Mouse (Mus musculus): Measurements from ENCODE around the gene Lrrc59.
"Not testable (repeated sequence)": the region's sequence is repeated elsewhere in the genome, so short reads cannot be mapped to it uniquely, and the experiment has no call there.

Gene Lrrc59

DNA sequence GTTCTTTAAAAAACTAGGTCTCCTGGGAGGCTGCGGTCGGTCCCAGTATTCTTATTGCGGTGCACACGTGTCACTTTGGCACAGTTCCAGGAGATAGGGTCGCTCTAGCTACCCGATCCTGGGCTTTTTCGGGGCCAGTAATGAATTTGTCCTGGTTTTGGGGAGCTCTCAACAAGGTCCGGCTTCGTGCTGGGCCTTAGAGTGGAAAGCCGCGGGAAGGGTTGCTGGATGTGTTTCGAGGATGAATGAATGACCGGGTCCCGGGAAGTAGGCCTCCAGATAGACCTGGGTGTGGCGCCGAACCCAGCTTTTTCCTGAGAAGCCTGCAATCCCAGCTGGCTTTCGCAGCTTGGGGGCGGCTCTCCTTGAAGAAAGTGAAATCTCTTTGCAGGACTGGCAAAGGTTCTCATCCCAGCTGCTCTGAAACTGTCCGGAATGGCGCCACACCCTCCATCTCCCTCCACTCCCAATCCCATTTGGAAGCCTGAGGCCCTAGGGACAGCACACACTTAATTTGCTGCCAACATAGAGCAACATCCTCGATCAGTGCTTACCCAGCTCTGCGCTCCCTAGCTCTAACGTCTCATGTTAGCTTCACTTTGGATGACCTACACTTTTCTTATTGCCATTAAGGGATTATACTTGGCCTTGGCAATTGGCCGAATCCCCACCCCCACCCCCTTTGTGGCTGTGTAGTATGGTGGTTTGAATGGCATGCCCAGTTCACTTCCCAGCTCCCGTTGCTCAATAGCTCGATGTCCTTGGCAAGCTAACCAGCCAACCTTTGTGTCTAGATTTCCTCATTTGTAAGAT, 838 bp downstream of the Lrrc59 start:
- in situ Hi-C loops (cut with MboI, MseI): no loop called here

DNA sequence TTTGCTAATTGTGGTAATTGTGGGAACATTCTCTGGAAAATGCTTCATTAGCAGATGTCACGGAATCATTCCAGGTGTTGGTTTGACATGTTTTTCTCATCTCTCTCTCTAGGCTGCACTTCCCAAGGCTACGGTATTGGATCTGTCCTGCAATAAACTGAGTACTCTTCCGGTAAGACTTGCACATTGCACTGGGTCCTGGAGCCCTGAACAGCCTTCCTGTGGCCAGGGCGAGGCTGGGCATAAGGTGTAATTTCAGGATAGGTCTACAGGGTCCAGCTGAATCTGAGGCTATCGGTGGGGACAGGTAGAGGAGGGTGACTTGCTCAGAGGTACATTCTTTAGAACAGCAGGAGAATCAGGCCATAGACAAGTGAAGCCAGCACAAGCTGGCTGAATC, 2.4 kb downstream of the Lrrc59 start:
- in situ Hi-C loops (cut with MboI, MseI): no loop called here

- in situ Hi-C loops (cut with MboI, MseI): no loop called here
Measured at GRCm38 (mm10) chr11:94632988-94633387, 3.4 kb downstream of the Lrrc59 start.

DNA sequence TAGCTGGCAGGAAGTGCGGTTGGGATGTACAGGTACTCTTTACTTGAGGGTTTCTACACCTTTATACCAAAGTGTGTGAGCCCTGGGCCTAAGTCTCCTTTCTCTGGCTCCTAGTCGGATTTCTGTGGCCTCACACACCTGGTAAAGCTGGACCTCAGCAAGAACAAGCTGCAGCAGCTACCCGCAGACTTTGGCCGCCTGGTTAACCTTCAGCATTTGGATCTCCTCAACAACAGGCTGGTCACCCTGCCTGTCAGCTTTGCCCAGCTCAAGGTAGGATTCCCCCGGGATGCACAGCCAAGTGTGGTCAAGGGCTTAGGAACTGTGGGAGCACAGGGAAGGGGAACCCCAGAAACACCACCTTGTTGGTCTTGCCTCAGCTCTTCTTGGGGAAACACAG, 4.9 kb downstream of the Lrrc59 start:
- in situ Hi-C loops (cut with MboI, MseI): no loop called here

DNA sequence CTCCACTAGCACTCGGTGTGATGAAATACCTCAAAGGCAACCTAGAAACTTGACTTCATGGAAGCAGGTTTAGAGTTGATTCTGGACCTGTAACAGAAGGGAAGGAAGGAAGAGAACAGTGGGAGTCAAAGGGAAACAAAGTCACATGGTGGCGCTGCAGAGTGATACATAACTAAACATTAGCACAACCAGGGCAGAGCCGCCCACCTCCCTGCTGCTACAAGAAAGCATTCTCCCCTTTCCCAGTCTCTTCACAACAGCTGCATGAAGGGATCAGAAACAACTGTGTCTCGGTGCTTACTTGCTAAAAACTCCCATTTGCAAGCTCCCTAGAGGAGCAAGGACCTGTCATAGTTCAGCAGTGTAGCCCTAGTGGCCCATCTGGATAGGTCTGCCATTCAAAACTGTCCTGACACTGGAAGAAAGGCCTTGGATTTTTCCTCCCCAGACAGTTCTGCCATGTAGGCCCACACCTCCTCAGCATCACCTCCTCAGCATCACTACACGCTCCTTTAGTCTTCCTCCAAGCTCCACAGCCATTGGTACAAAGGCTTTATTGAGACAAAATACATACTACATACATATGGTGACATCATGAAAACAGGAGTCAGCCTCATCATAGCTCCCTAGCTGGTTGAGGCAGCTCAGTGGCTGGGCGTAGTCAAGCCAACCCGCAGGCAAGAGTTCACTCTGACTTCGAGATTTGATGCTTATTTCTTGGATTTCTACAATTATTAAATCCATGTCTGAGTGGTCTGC, 15.1 kb downstream of the Lrrc59 start:
- in situ Hi-C loops (cut with MboI, MseI): no loop called here

GRCm38 (mm10) chr11:94646457-94646856, 16.9 kb downstream of the Lrrc59 start:
- in situ Hi-C loops (cut with MboI, MseI): no loop called here

GRCm38 (mm10) chr11:94651241-94651640, 21.7 kb downstream of the Lrrc59 start:
- in situ Hi-C loops (cut with MboI, MseI): not testable (repeated sequence)

GRCm38 (mm10) chr11:94652973-94653372, 23.4 kb downstream of the Lrrc59 start:
- in situ Hi-C loops (cut with MboI, MseI): no loop called here

DNA sequence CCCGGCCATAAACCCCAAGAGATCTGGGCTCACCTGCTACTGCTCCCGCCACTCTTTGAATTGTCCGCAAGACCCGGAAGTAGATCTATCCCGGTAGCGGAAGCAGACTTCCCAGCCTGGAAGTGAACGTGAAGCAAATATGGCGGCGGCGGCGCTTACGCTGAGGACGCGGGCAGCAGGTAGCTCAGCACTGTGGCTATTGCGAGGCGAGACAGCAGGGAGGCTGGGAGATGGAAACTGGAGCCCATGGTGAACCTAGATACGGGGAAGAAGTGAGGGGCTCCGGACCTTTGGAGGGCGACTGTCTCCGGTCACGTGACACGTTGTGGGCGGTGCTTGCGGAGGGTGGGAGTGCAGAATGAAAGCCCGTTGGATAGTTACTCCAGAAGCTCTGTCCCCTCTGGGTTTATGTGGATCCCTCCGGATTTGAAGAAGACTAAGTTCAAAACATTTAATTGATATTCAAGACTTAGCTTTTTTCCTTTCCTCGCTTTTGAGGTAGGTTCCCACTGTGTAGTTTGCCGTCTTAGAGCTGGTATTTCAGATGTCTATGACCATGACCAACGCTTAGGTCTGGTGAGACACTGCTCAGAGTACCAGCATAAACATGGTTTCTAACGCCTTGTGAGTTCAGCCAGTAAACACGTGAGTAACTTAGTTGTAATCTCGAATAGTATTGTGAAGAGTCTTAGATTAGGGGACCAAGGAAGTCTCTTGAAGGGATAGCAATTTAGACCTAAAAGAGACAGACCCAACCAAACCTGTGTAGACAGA, 24.3 kb downstream of the Lrrc59 start, which contains the start of the genes Mrpl27 and Eme1:
Gene Mrpl27 (plus strand): TSS at position 105 of the 774 bp plus-strand sequence.
Gene Eme1 (minus strand): TSS at position 302 of the 774 bp plus-strand sequence.
- in situ Hi-C loops (cut with MboI, MseI): no loop called here

DNA sequence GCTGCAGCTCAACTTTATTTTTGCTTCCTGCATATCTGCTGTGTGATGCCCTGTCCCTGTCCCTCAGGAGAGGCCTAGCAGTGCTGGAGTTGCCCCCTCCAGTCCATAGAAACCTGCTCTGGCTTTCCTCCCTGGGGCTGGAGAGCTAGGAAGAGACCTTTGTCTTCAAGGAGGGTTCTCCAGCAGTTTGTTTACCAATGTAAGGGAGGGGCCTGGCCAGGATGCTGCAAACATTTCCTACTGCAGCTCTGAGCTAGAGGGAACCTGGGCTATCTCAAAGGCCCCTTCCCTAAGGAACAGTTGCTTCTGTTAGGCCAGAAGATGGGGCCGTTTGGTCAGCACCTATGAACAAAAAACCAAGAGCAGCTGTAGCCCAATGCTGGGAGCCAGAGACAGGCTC, 31.8 kb downstream of the Lrrc59 start:
- in situ Hi-C loops (cut with MboI, MseI): no loop called here

- in situ Hi-C loops (cut with MboI, MseI): no loop called here
Measured at GRCm38 (mm10) chr11:94665281-94665680, 35.7 kb downstream of the Lrrc59 start.

- in situ Hi-C loops (cut with MboI, MseI): no loop called here
Measured at GRCm38 (mm10) chr11:94674984-94675383, 45.4 kb downstream of the Lrrc59 start.

DNA sequence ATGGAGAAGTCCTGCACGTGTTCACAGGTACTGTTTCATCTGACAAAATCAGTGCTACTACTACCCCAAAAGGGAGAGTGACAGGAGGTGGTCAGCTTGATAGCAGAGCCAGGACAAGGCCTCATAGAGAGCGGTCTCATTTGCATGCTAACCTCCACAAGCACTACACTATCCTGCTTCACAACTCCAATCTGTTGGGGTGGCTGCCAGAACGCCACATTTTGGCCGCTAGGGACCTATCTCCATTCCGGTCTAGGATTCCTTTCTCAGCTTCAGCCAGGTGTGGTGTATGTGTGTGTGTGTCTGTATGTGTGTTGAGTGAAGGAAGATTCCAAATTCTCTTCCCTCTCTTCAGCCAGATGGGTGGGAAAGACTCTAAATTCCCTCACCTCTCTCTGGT, 45.9 kb downstream of the Lrrc59 start:
- in situ Hi-C loops (cut with MboI, MseI): no loop called here

DNA sequence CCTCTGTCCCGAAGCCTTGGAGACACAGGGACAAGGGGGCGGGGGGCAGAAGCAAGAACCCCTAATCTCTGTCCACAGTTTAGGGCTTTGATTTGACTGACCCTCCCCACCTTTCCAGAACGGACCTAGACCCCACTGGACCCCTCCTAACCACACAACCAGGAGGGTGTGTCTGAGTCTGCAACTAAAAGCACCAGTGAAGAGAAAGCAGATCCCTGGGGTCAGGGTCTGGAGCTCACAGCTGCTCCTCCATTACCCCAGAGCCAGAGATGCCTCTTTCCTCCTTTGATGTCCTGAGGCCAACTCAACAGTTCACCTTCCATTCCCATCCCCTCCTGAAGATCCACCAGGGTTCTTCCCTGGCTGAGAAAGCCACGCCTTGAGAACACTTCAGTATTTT, 46.7 kb downstream of the Lrrc59 start:
- in situ Hi-C loops (cut with MboI, MseI): no loop called here

GRCm38 (mm10) chr11:94676754-94677606, 47.4 kb downstream of the Lrrc59 start, which contains the start of gene Xylt2:
Gene Xylt2 (minus strand): TSS chr11:94677515.
- in situ Hi-C loops (cut with MboI, MseI): no loop called here

DNA sequence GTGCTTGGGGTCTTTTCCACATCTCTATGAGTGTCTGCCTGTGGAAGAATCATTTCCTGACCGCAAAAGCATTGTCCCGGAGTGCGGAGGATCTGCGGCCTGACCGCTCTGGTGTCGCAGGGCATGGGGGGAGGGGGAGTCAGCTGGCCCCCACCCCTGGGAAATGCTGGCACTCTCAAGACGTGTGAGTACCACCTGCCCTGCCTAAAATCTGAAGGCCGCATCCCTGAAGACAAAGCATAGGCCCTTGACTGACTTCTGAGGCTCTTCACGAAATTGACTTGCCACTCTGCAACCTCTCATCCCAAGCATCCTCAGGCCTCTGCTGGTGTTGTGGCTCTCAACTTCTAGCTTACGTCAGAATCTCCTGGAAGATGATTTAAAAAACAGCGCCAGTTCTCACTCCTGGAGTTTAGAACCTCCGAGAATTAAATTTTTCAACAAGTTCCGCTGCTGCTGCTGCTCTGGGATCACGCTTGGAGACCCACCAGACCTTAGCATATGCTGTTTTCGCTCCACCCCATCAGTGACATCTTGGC, 48.1 kb downstream of the Lrrc59 start:
- in situ Hi-C loops (cut with MboI, MseI): no loop called here

- in situ Hi-C loops (cut with MboI, MseI): no loop called here
Measured at GRCm38 (mm10) chr11:94680639-94681038, 51.1 kb downstream of the Lrrc59 start.

GRCm38 (mm10) chr11:94681640-94682039, 52.1 kb downstream of the Lrrc59 start:
- in situ Hi-C loops (cut with MboI, MseI): no loop called here

DNA sequence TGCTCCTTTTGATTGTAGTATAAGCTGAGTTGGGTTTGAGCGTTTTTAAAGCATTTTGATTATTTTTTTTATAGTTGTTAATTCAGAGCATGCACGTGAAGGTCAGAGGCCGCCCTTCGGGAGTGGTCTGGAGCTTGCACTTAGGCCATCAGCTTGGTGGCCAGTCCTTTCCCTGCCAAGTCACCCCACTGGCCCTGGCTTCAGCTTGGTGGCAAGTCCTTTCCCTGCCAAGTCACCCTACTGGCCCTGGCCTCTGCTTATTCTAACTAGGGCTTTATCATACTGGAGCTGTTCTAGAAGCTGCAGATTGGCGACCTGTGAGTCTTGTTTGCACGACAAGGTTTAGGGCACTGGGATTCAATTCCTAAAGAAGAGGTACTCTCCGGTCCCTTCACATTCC, 52.9 kb downstream of the Lrrc59 start:
- in situ Hi-C loops (cut with MboI, MseI): no loop called here

GRCm38 (mm10) chr11:94687178-94687577, 57.6 kb downstream of the Lrrc59 start:
- in situ Hi-C loops (cut with MboI, MseI): no loop called here

GRCm38 (mm10) chr11:94692502-94692901, 62.9 kb downstream of the Lrrc59 start:
- in situ Hi-C loops (cut with MboI, MseI): not testable (repeated sequence)
